Mouse (Mus musculus): ENCODE results near the gene Cobll1. TPM values are rescaled to one million over a fixed set of nuclear protein-coding genes. Genes with fewer than 3 reads are reported as not detected.

Gene Cobll1
- polyA plus RNA-seq, 1 experiment from 2014 or later: 17.1 TPM

DNA sequence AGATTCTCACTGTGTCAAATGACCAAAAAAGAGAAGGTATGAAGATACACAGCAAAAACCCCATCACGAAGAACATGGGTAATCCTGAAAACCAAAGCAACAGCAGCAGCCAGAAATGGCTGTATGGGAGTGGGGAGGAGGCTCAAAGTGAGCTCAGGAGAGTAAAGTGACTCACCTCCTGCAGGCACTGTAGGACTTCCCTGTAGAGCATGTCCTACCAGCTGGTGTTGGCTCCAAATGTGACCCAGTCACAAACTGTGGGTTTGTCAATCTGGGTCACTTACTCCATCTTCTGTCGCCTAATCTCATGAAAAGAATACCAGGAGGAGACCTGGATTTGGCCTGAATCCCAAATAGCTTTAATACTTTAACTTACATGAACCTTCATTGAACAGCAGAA lies 81.9 kb downstream of the Cobll1 start:
- no peaks in the 10 kb centered on the region for H3K9me3 ChIP-seq (replicated peaks; ENCODE audit: control insufficient read depth, low read length)
- H3K9ac ChIP-seq (ENCODE audit: low read length): no peak overlapping the region
- H3K4me3 ChIP-seq (replicated peaks; ENCODE audit: low read length): no peak overlapping the region
- no peaks in the 10 kb centered on the region for H3K27me3 ChIP-seq (ENCODE audit: control insufficient read depth, insufficient read depth, low read length)
- no peaks in the 10 kb centered on the region for H3K4me1 ChIP-seq (ENCODE audit: control insufficient read depth, insufficient read depth, low read length)
- no peaks in the 10 kb centered on the region for H3K36me3 ChIP-seq (ENCODE audit: control insufficient read depth, insufficient read depth, low read length)
- WGBS: 87% methylated on average over 2 of the region's 2 CpGs
- no peak overlapping the region for H3K4me2 ChIP-seq (ENCODE audit: low read depth, low read length)
- no peak for ATAC-seq (ENCODE audit: insufficient read depth, low FRiP score)
- H3K27ac ChIP-seq (ENCODE audit: low read length): no peak overlapping the region

- H3K27me3 ChIP-seq (ENCODE audit: control insufficient read depth, insufficient read depth, low read length): no peaks in the 10 kb centered on the region
- no peaks in the 10 kb centered on the region for H3K9me3 ChIP-seq (replicated peaks; ENCODE audit: control insufficient read depth, low read length)
- no peak overlapping the region for H3K27ac ChIP-seq (ENCODE audit: low read length)
- no peak overlapping the region for H3K4me3 ChIP-seq (replicated peaks; ENCODE audit: low read length)
- no peaks in the 10 kb centered on the region for H3K4me1 ChIP-seq (ENCODE audit: control insufficient read depth, insufficient read depth, low read length)
- 89% methylated on average over 6 of the region's 6 CpGs for WGBS
- no peak overlapping the region for H3K9ac ChIP-seq (ENCODE audit: low read length)
- no peaks in the 10 kb centered on the region for H3K36me3 ChIP-seq (ENCODE audit: control insufficient read depth, insufficient read depth, low read length)
- no peak for ATAC-seq (ENCODE audit: insufficient read depth, low FRiP score)
- H3K4me2 ChIP-seq (ENCODE audit: low read depth, low read length): no peak overlapping the region
These were observed 90.3 kb downstream of the Cobll1 start for GRCm38 (mm10) chr2:65148928-65149327.

- Histone ChIP-seq H3K4me3 (replicated peaks; ENCODE audit: low read length) (no peak overlapping the region), H3K9me3 (replicated peaks; ENCODE audit: control insufficient read depth, low read length) (no peaks in the 10 kb centered on the region; the same call in 1 of the 2 replicates), H3K36me3 (ENCODE audit: control insufficient read depth, insufficient read depth, low read length) (no peaks in the 10 kb centered on the region), H3K27me3 (ENCODE audit: control insufficient read depth, insufficient read depth, low read length) (no peaks in the 10 kb centered on the region), H3K4me1 (ENCODE audit: control insufficient read depth, insufficient read depth, low read length) (no peaks in the 10 kb centered on the region), H3K4me2 (ENCODE audit: low read depth, low read length) (no peak overlapping the region), H3K27ac (ENCODE audit: low read length) (no peak overlapping the region), H3K9ac (ENCODE audit: low read length) (no peak overlapping the region)
- ATAC-seq (ENCODE audit: insufficient read depth, low FRiP score): no peak
- 50% methylated on average over 1 of the region's 1 CpGs for WGBS
These were observed 91.8 kb downstream of the Cobll1 start for GRCm38 (mm10) chr2:65147431-65147830.

GRCm38 (mm10) chr2:65145421-65146117 lies 93.6 kb downstream of the Cobll1 start:
- ATAC-seq (ENCODE audit: insufficient read depth, low FRiP score): peak; percentile 78; the same call in 1 of the 2 replicates
- H3K36me3 ChIP-seq (ENCODE audit: control insufficient read depth, insufficient read depth, low read length): no peaks in the 10 kb centered on the region
- no peak overlapping the region for H3K9ac ChIP-seq (ENCODE audit: low read length)
- H3K27me3 ChIP-seq (ENCODE audit: control insufficient read depth, insufficient read depth, low read length): no peaks in the 10 kb centered on the region
- peaks cover 4% of the 10 kb centered on the region; the same call in 1 of the 2 replicates for H3K4me1 ChIP-seq (ENCODE audit: control insufficient read depth, insufficient read depth, low read length)
- no peaks in the 10 kb centered on the region; the same call in 1 of the 2 replicates for H3K9me3 ChIP-seq (replicated peaks; ENCODE audit: control insufficient read depth, low read length)
- H3K4me2 ChIP-seq (ENCODE audit: low read depth, low read length): no peak overlapping the region
- H3K4me3 ChIP-seq (replicated peaks; ENCODE audit: low read length): no peak overlapping the region
- WGBS: 49% methylated on average over 6 of the region's 6 CpGs
- no peak overlapping the region for H3K27ac ChIP-seq (ENCODE audit: low read length)

DNA sequence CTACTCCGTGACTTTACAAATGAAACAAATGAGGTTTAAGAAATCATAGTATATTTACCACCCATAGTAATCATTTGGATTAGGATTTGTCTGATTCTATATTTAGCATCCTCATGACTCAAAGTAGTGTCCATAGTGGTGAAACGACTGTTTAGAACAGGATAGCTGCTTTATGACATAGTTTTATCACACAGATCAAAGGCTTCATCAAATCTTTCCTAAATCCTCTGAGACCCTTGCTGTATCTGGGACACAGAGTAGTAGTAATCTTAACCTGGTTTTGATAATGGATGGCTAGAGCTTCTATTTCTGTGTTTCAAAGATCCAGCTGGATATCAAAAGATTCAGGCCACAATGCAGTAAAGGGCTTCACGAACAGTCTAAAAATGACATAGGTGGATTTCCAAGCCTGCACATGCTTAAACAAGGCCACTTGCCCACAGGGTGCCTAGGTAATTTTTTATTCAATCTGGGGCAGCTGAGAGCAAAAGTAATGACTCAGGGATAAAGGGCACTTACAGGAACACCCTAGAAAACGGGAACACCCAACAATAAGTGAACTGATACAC lies 98.0 kb downstream of the Cobll1 start:
- Histone ChIP-seq H3K4me3 (replicated peaks; ENCODE audit: low read length) (no peak overlapping the region), H3K4me1 (ENCODE audit: control insufficient read depth, insufficient read depth, low read length) (peaks cover 18% of the 10 kb centered on the region), H3K27ac (ENCODE audit: low read length) (no peak overlapping the region), H3K27me3 (ENCODE audit: control insufficient read depth, insufficient read depth, low read length) (no peaks in the 10 kb centered on the region), H3K4me2 (ENCODE audit: low read depth, low read length) (no peak overlapping the region), H3K9me3 (replicated peaks; ENCODE audit: control insufficient read depth, low read length) (no peaks in the 10 kb centered on the region; the same call in 1 of the 2 replicates), H3K9ac (ENCODE audit: low read length) (no peak overlapping the region), H3K36me3 (ENCODE audit: control insufficient read depth, insufficient read depth, low read length) (no peaks in the 10 kb centered on the region)
- WGBS: 65% methylated on average over 4 of the region's 4 CpGs
- no peak for ATAC-seq (ENCODE audit: insufficient read depth, low FRiP score)

DNA sequence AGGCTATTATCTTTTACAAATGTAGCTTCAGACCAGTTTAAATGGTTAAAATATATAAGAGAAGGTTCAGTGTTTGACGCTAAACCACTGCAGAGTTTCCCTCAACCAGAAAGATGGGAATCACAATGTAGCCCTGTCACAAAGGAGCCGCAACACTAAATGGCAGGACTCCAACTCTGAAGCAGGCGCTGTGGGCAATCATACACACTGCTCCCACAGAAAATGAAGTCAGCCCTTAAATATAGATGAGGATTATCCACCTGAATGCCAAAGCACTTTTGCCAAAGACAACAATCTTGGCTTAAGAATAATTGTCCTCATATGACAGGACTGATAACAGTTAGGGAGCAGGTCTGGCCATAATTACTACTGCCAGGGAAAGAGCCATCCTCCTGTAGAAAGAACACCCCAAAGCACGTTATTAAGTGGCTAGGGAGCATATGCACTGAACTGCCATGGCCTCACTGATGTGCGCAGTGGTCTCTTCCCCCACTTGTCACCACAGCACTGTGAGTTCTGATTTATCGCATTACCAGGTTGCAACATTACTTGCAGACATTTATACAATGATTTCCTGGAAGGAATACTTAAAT lies 98.8 kb downstream of the Cobll1 start:
- ATAC-seq (ENCODE audit: insufficient read depth, low FRiP score): no peak; the same call in 1 of the 2 replicates
- Histone ChIP-seq H3K27ac (ENCODE audit: low read length) (no peak overlapping the region), H3K9ac (ENCODE audit: low read length) (no peak overlapping the region), H3K27me3 (ENCODE audit: control insufficient read depth, insufficient read depth, low read length) (no peaks in the 10 kb centered on the region), H3K4me1 (ENCODE audit: control insufficient read depth, insufficient read depth, low read length) (peaks cover 18% of the 10 kb centered on the region), H3K4me3 (replicated peaks; ENCODE audit: low read length) (no peak overlapping the region), H3K4me2 (ENCODE audit: low read depth, low read length) (no peak overlapping the region), H3K9me3 (replicated peaks; ENCODE audit: control insufficient read depth, low read length) (no peaks in the 10 kb centered on the region; the same call in 1 of the 2 replicates), H3K36me3 (ENCODE audit: control insufficient read depth, insufficient read depth, low read length) (no peaks in the 10 kb centered on the region)
- 62% methylated on average over 6 of the region's 6 CpGs for WGBS

DNA sequence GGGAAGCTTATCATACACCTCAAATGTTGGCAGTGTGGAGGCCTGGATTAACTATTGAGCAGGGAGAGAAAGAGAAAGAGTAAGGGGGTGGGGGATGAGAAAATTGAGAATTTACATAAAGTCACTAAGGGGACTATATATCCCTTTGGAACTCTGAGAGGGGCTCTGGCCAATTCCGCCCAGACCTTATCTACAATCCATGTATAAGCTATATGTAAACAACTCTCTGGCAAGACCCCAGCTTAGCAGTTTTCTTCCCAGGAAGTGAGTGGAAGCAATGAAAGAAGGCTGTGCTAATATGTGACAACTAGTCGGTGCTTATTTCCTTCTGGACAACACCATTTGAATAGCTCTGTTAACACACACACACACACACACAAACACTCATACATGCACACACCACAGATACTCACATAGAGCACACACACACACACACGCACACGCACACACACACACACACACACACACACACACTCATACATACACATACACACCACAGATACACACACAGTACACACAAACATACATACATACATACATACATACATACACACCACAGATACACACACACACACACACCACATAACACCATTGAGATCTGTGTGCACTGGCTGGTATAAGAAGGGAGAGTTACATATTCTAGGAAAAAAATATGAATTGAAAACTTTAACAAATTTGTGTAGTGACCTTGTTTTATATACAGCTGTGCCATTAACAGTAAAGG lies 99.4 kb downstream of the Cobll1 start:
- WGBS: 52% methylated on average over 4 of the region's 4 CpGs

GRCm38 (mm10) chr2:65138992-65139391 lies 100.2 kb downstream of the Cobll1 start:
- Histone ChIP-seq H3K9me3 (replicated peaks; ENCODE audit: control insufficient read depth, low read length) (no peaks in the 10 kb centered on the region; the same call in 1 of the 2 replicates), H3K27ac (ENCODE audit: low read length) (peak overlapping the region; percentile 32; the same call in 1 of the 2 replicates), H3K4me2 (ENCODE audit: low read depth, low read length) (no peak overlapping the region), H3K4me1 (ENCODE audit: control insufficient read depth, insufficient read depth, low read length) (peaks cover 18% of the 10 kb centered on the region), H3K36me3 (ENCODE audit: control insufficient read depth, insufficient read depth, low read length) (no peaks in the 10 kb centered on the region), H3K27me3 (ENCODE audit: control insufficient read depth, insufficient read depth, low read length) (no peaks in the 10 kb centered on the region), H3K4me3 (replicated peaks; ENCODE audit: low read length) (no peak overlapping the region), H3K9ac (ENCODE audit: low read length) (no peak overlapping the region)
- WGBS: 61% methylated on average over 5 of the region's 5 CpGs
- no peak for ATAC-seq (ENCODE audit: insufficient read depth, low FRiP score)

More for the DNA sequence above, 99.4 kb downstream of the Cobll1 start:
- Histone ChIP-seq H3K27ac (ENCODE audit: low read length) (no peak overlapping the region; the same call in 1 of the 2 replicates), H3K27me3 (ENCODE audit: control insufficient read depth, insufficient read depth, low read length) (no peaks in the 10 kb centered on the region), H3K36me3 (ENCODE audit: control insufficient read depth, insufficient read depth, low read length) (no peaks in the 10 kb centered on the region), H3K9me3 (replicated peaks; ENCODE audit: control insufficient read depth, low read length) (no peaks in the 10 kb centered on the region; the same call in 1 of the 2 replicates), H3K4me3 (replicated peaks; ENCODE audit: low read length) (no peak overlapping the region), H3K9ac (ENCODE audit: low read length) (no peak overlapping the region), H3K4me1 (ENCODE audit: control insufficient read depth, insufficient read depth, low read length) (peaks cover 18% of the 10 kb centered on the region), H3K4me2 (ENCODE audit: low read depth, low read length) (peak overlapping the region; percentile 1; the same call in 1 of the 2 replicates)
- ATAC-seq (ENCODE audit: insufficient read depth, low FRiP score): no peak
